Mouse (Mus musculus) liver, embryonic 14.5 days (tissue): ENCODE measurements at regions not wholly inside any gene's neighbourhood (a gene's known extent, or its start where the extent isn't known, plus 50 kb on each side); places are given as distances from the start of the nearest gene placed in this dataset.

Experiments
- CTCF ChIP-seq: IDR thresholded peaks from 2 replicates; pipeline ENCODE4 v1.5.1; 2016; ENCODE audit warnings: antibody characterized with exemption, low read depth, control low read depth
- EP300 ChIP-seq: IDR thresholded peaks from 2 replicates; pipeline ENCODE4 v1.6.1; 2016; ENCODE audit warnings: antibody characterized with exemption, low read depth

- TF ChIP-seq EP300 (no peak), CTCF (no peak)
Observed at GRCm38 (mm10) chr13:46360495-46361120, 57.6 kb upstream of the Rbm24 start.
